Mouse (Mus musculus): ENCODE data around the gene Ddx60. TPM values are rescaled to one million over a fixed set of nuclear protein-coding genes. Genes with fewer than 3 reads are reported as not detected.

Ddx60 gene
- 0.18 and 0.31 TPM in 2 replicates for polyA plus RNA-seq (2012; ENCODE audit: low replicate concordance)

DNA sequence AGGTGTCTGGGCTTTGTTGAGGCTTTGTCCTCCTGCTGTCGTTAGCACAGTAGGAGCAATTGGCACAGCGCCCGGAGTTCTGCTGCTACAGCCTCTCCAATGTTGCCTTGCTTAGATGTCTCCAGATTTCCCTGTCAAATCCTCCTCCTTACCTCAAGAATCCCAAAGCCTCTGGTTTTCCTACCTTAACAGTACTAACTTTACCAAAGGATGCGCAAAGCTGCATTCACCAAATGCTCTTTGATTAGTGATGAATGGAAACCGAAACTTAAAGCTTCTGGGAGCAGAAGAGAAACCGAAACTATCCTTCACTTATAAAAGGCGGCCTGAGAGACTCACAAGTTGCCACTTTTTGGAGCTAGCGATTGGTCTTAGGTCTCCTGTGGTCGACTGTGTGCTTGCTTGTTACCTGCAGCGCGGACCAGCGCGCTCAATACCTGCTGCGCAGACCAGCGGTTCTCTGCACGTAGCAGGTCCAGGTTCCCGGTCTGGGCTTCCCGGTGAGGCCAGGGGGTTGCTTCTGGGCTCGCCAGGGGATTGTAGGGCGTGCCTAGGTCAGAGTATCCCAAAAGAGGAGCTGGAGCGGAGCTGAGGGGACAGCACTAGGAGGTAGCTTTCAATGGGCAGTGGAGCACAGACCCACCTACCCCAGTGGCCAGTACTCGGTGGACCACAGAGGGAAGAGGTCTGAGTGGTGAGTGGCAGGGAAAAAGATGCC is at the start of gene Ddx60:
TSS of gene Ddx60 (plus strand) at position 311 of the 718 bp plus-strand sequence.

DNA sequence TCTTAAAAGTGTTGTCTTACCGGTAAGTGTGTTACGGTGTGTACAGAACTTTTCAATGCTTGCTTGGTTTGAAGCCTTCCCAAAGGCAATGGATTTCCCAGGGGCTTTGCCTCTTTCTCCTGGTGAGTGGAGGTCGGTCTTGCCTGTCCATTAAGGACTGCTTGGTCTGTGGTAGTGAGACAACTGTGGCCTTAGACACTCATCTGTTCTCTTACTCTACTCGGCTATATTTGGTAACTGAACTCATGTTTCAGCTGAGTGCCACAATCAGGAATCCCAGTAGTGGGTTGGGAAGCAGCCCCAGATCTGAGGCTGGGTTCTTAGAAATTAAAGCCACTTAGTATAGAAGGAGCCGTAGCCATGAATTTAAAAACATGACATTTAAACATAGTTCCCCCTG is 25.4 kb upstream of the Ddx60 start, which contains the start of gene Palld:
TSS of gene Palld (minus strand) at position 170 of the 400 bp plus-strand sequence.

Other genes with a start within 250 kb of the Ddx60 start
- gene Palld, start 25.4 kb upstream of the Ddx60 start, polyA plus RNA-seq (2012; ENCODE audit: low replicate concordance) = 3.3 and 7.8 TPM in 2 replicates
- not detected in 2 replicates for gene Anxa10, start 195.1 kb downstream of the Ddx60 start, polyA plus RNA-seq (2012; ENCODE audit: low replicate concordance)